Mouse (Mus musculus) thymus, postnatal 14 days (tissue): ENCODE measurements at regions not wholly inside any gene's neighbourhood (a gene's known extent, or its start where the extent isn't known, plus 50 kb on each side); places are given as distances from the start of the nearest gene placed in this dataset.

Experiments used
- DNase-seq: peaks from one replicate; pipeline ENCODE4 v3.0.0; 2021

DNA sequence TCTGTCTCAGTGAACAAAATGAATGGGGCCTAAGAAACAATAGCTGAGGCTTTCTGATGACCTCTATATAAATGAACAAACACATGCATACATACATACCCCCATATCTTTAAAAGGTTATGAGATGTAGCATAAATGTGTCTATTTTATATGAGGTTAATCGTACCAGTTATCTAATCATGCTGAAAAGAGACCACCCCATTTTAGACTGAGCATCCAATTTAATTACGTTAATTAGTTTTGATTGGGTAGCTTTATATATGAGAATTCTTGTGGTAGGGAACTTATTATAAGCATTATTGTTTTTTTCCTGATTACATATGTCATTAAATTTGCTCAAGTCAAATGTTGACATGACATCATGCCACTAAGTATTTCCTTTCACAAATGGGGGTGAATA lies 728.0 kb downstream of the Epha4 start:
- no peak for DNase-seq

DNA sequence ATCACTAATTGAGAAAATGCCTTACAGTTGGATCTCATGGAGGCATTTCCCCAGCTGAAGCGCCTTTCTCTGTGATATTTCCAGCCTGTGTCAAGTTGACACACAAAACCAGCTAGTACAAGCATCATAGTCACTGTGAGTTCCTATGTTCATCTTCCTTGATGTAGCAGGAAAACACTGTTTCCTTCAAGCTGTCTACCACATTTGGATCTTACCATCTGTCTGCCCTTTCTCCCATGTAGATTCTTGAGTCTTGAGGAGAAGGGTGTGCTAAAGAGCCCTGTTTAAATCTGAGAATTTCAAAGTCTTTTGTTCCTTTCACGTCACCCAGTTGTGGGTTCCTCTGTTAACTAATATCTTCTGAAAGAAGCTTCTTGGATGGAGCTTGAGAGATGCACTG lies 721.5 kb downstream of the Epha4 start:
- no peak for DNase-seq

DNA sequence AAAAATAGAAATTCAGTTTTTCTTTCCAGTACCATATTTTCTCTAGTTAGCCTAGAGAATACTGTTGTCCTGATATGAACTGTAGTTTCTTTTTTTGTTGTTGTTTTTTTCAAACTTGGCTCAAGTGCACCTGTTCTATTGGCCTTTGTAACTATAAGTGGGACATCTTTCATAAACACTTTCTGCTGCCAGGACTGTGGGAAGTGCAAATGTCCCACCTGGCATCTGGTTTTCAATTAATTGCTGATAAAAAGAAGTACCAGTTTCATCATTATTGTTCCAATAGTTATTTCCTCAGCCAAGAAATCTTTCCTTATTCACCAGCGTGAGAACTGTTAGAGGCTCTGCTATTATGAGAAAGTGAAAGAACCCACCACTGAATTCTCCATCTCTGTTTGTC lies 695.0 kb downstream of the Epha4 start:
- DNase-seq: no peak

DNA sequence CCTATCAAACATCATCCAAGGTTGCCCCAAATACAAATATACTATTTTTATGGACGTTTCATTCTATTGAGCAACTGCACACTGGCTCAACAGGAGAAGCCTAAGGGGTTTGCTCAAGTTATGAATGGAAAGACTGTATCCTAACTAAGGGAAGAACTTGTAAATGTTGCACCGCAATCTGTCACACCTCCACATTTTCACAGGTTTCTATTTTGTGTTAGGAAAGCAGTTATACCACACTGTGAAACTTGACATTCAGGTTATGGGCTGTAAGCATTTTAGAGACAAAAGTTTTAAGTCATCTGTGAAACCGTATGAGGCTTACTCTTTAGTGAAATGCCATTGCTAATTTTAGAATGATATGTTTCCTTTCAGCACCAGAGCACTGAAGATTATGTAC lies 693.3 kb downstream of the Epha4 start:
- no peak for DNase-seq

DNA sequence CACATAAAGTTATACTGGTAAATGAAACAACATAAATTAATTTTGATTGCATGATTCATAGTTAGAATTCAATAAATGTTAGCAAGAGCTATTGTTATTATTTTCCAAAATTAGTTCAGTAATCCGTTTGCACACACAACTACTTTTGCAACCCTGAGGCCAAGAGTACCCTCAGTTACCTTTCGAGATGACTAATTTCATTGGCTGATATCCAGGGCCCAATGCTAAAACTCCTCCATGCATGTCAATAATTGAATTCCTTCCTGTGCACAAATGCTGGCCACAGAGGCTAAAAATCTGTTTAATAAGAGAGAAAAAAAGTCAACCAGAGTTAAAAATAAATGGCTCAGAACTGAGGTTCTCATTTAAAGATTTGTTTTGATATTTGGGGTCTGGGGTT lies 685.2 kb downstream of the Epha4 start:
- DNase-seq: no peak

DNA sequence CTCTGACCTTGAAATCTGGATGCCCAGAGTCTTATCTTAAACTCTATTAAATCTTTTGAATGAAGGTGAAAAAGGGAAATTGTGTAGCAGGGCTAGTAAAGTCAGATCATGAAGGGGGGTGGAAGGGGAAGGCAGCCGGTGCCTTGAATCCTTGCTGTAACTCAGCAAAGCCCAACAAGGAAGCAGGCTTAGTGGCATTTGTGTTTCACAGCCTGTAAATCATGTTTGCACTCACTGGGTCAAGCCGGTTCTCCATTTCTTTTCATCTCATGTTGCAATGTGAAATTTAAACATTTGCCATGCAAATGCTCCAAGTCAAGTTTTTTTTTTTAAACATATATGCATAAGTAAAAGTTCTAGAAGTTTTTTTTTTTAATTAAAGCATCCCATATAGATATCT lies 682.6 kb downstream of the Epha4 start:
- DNase-seq: no peak

DNA sequence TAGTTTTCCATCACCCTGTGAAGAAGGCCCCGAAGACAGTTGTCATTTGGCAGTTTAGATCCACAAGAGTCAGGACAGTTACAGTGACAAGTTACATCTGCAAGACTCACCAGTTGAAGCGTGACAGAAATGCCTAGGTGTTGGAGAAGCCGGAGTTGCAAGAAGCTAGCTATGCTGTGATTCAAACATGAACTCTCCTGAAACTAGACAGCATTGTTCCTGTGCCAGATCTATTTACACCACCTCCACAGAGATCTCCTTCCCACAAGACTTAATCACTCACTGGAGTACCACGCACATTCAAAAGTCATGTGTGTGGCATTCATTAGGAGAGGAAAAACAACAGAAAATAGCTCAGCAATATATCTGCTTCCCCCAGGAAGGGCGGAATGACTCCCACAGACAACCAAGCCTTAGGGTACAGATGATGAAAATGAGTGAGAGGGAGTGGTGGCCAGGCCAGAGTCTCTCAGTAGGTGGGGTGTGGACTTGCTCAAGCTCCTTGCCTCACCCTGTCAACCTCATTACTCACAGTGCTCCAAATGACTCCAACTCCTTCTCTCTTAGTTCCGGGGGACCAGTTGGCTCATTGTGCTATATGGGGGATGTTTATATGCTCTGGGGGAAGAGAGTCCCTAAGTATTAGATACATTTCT lies 679.7 kb downstream of the Epha4 start:
- DNase-seq: no peak

DNA sequence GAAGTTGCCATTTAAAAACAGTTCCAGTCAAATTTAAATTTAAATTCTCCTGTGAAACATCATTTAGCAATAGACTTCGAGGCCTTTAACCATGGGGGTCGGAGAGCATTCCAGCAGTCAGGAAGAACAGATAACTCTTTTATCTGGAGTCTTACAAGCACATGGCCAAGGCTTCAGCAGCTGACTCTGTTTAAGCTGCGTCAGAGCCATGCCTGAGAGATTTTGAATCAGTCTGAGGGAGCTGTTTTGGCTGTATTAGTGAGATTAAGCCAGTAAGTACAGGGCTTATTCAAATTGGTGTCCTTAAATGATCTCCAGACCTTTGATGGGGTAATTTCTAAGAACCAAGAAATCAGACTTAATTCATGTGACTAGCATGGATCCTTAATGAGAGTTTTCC lies 665.5 kb downstream of the Epha4 start:
- no peak for DNase-seq

DNA sequence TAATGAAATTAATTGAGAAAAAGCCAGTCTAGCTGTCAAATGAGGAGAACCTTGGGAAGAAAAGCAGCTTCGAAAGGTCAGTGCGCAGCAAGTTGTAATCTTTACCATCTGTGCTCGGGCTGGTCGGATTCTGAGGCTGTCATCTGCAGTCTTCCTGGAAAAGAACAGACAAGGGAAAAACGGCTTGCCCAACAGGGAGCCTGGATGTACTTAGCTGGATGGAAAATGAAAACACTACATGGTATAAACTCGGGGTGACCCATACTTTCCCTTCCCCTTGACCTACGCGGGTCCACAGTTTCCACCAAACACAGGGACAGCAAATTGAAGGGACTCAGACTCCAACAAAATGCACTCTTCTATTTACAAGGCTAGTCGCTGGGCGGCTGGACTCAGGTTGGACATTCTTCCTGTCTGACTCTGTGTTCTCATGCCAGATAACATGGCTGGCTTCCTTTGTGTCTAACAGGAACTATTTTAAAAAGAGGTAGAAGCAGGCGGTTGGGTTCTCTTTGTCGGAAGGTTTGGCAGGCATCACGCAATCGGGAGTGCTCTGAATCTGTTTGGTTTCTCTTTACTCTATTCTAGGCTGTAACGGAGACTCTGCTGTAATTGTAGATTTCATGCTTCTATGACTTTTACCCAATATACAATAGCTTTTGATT lies 648.5 kb downstream of the Epha4 start:
- no peak for DNase-seq

DNA sequence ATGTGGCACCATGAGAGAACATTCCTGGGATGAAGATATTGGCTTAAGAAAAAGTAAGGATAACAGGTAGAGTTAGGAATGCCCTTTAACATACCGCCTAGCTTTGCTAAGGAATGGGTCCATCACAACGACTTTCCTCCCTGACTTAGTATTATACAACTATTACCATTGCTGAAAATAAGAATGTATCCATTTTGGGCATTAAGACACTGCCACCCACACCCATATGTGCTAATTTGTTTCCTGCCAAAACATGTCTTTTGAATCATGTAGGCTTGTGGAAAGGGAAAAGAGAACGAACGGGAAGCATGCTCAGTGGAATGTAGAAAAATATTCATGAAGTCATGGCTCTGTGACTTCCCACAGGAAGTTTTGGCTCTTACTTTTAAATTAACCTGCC lies 641.7 kb downstream of the Epha4 start:
- DNase-seq: no peak

DNA sequence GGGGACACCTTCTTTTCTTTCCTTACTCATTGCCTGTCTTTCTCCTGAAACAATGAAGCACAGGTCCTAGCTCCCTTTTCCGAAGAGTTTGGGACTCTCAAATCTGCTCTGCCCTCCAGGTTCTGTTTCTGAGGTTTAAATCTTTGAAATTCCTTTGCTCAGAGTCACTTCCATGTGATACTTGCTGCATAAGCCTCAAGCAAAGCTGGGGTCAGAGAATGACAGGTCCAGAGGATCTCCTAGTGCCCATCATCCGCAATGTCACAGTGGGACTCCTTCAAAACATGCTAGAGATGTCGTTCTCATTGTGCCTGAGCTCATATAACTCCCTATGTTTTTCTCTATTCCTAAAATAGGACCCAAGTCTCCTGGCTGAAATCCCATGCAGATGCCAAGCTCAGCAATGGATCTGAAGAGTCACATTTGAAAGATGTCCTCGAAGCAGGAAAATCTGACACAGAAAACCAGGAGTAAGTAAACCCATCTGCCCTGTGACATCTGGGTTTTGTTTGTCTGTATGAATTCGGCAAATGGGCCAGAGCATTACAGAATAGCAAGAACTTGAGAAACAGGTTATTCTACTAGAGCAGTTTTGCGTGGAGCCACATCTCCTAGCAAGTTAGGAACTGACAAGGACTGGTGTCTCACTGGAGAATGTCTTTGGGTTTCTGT lies 634.6 kb downstream of the Epha4 start:
- no peak for DNase-seq

DNA sequence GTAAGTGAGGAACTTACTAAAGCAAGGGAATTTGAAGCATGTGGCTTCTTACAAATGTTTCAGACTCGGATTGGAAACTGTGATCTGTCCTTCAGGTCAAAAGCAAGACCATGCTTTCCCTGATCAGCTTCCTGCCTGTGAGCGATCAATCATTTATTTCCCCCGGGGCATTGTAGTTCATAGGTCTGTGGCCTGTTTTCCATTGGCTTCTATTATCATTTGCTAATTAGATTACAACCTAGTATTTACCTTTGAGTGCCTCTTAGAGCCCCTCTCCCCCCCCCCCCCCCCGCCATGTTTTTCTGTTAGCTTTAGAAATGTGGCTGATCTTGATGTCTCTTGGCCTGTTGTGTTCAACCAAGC lies 634.1 kb downstream of the Epha4 start:
- no peak for DNase-seq

DNA sequence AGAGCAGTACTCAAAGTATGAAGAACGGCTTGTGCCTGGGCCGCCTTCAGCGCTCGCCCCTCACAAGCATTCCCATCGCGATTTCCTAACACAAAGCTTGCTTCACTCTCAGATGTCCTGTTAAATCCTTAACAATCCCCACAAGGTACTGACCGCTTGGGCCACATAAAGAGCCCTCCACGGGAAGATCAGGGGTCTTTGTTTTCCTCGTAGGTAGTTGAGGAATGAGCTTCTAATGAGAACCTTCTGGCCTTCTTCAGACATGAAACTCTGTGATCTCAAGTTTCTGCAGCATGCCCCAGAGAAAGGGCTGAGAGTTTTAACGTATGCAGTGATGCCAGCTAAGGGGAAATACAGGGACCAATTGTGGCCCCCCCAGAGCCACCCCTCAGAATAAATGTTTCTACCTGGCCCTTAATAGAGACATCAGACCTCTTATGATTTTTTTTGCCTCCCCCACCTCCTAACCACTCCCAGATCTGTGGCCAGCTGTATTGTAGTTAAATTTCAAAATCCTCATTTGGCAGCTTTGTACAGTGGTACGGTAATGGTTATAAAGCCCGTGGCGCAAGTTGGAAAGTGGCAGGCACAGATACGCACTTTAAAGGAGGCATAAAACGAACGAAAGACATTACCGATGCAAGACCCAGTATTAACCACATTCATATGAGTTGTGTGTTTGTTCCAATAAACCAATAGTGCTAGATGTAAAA lies 618.6 kb downstream of the Epha4 start:
- no peak for DNase-seq

DNA sequence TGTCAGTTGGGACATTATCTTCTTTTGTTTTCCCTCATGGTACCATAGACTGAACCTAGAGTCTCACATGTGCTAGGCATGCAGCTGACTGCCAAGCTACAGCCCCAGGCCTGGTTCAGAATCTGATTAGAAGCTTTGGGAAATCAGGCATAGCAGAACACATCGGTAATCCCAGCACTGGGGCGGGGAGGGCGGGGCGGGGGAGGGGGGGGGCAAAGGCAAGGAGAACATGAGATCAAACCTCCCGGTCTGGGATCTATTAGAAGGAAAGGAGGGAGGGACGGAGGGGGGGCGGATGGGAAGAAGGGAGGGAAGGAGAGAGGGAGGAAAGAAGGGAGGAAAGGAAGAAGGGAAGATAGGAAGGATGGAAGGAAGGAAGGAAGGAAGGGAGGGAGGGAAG lies 617.5 kb downstream of the Epha4 start:
- DNase-seq: no peak

DNA sequence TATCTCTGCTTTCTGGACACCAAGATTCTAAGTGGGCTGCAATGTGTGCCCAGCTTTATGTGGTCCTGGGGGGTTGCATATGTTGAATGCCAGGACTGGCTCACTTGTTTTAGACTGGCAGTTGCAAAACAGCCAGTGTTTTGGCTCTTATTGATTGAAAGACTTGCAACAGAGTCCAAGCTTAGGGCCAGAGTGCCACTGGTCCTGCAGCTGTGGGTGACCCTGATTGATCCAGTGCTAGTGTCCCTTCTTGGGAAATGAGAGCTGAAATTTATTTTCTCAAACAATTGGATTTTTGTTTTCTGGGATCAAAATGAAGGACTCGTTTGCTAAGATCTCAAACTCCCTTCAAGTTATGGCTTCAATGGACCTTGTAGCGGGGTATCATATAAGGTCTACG lies 603.4 kb downstream of the Epha4 start:
- DNase-seq: no peak

DNA sequence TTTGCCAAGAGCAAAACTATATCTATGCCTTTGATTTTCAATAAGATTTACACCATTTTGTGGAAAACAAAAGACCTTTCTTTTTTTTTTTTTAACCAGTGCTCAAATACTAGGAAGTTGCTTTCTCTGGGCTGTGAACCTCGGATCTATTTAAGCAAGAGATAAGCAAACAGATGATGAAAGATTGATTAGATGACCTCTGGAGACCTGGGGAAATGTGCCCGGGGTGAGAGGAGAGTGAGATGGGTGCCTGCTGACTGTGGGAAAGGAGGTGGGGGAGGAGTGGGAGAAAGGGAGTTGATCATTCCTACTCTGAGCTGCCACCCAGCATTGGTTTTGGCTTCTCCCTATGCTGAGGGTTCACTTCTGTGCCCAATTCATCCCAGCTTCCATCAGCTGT lies 595.3 kb downstream of the Epha4 start:
- no peak for DNase-seq

DNA sequence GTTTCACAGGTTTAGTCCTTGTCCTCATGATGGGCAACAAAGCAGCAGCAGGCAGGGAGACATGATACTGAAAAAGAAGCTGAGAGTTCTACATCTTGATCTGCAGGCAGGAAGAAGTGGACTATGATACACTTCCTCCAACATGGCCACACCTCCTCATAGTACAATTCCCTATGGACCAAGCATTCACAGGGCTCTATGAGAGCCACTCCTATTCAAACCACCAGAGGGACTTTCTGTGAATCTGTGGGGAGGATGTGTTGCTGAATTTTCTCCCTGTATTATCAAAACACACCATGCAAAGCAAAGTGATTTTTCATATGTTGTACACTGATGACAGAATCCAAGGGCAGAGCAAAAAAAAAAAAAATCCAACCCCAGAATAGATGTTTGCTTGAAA lies 594.3 kb downstream of the Epha4 start:
- no peak for DNase-seq

DNA sequence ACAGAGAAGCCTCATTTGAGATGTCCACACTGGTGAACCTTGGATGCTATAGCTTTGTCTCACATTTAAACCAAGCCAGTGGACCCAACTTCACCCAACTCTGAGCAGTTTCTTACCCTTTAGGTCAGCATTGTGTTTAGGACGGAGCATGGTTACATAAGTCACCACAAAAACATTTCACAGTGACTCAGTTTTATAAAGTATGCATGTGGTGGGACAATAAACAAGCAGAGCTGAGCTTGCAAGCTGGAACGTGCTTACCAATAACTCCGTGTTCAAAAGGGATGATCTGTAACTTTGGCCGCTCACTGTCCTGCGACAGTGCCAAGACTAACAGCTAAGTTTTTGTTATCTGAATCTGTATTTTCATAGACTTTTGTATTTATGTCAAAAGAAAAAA lies 587.8 kb downstream of the Epha4 start:
- DNase-seq: no peak

DNA sequence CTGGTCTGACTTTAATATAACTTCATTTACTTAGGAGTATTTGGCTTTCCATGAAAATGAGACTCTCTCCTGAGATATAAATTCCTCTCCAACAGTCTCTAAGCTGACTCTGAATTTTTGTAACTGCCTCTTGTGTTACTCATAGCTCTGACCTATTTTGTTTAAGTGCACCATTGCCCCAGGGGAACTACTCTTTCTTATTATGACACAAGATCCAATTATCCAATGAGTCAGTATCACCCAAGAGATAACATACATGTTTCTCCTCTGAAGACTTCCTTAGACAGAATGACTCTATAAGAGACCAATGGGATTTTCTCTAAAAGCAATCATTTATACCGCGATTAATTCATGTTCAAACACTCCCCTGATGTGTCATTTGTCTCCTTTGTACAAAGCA lies 586.9 kb downstream of the Epha4 start:
- DNase-seq: no peak

DNA sequence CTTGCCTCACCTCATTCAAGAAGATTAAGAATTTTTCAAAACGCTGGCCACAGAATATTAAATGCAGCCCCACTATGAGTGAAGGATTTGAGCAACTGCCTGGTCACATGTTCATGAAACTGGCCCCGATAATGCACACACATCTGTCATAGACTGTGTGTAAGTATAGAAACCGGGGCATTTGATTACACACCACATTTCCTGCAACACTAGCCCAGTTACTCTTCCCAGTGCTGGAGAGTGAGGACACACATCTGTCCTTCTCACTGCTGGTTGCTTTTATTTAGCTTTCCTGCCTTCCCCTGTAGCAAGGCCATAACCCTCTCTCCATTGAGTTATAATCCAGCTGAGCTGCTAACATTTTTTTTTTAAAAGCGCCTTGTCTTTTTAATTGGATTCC lies 581.4 kb downstream of the Epha4 start:
- no peak for DNase-seq

DNA sequence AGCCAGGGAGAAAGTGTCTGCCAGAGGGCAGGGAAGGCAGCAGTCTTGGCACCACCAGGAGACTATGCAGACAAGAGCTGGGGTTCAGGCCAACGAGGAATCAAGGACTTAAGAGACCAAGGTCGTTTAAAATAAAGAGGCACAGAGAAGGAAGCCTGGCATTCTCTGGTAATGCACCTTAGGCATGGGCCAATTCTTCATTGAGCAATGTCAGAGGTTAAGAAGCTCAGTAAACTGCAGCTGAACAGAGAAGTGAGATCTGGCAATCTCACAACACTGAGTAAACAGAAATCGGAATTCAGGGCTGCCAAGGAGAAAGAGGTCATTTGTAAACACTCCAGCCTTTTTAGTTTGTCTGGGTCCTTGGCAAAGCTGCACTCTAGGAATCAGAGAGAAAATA lies 572.2 kb downstream of the Epha4 start:
- DNase-seq: no peak

DNA sequence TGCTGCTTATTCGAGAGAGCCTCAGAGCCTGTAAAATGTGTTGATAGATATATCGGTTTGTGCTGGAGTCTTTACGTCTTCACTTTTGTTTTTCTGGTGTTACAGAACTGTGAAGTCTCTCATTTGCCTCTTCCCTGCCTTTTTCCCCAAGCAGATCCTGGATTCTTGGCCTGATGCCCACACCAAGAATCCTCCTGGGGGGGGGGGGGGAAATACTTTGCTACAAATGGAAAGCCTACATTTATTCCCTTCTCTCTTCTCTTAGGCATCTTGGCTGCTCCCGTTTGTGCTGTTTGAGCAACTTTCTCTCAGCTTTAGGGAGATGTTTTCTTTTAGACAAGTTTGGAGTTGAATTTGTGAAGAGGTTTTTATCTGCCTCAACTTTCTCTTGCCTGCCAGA lies 570.8 kb downstream of the Epha4 start:
- no peak for DNase-seq

DNA sequence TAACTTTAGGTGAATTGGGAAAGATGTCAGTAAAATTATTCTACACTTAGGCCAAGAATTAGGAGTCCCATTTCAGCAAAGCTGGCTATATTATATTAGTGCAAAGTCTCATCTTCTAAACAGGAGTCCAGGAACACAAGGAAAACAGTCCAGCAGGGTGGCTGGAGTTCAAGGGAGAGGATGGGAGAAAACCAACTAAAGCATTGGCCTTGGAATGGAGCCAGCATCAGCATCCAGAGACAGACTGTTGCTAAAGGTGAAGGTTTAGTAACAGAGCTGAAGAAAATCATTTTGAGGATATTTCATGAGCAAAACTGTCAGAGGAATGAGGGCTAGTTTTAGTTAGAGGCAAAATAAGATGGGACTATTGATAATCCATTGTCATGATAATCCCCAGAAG lies 559.9 kb downstream of the Epha4 start:
- no peak for DNase-seq

DNA sequence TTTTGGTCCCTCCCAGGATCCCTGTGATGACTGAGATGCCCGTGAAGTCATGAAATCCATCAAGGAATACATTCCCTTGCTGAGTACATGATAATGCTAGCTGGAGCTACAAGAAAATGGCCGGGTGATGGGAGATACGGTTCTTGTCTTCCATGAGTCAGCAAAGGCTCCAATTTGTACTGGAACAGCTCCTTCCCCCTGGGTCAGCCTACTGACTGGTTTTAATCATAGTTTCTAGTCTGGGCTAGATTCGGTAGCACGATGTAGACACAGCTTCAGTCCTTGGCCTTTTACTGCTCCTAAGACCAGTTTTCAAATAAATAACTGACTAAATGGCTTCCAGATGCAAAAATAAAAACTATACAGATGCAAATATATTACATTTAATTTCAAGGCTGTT lies 557.5 kb downstream of the Epha4 start:
- DNase-seq: no peak
